ENCODE assay signal across 20 mouse cellular contexts in genomic region chr10:127488856-127489255, GRCm38 (mm10). TPM values are rescaled to one million over a fixed set of nuclear protein-coding genes. Genes with fewer than 3 reads are reported as not detected.
"Had no signal": no experiment of that assay in that cellular context is flagged by ENCODE, and none has a peak within 500 bp of the region (broad histone marks: within the 10 kb centered on the region; RNA-seq: fewer than 3 reads in every experiment).

No protein-coding gene starts in this region.

- H3K9me3 ChIP-seq: kidney, embryonic 15.5 days; limb, embryonic 12.5 days; limb, embryonic 15.5 days; midbrain, embryonic 12.5 days; midbrain, embryonic 15.5 days; stomach, embryonic 15.5 days had no signal

- H3K27ac ChIP-seq: kidney, embryonic 15.5 days; limb, embryonic 12.5 days; liver, embryonic 14.5 days; macrophage; midbrain, embryonic 12.5 days; stomach, embryonic 15.5 days had no signal

- H3K4me3 ChIP-seq: kidney, embryonic 15.5 days; limb, embryonic 12.5 days; limb, embryonic 15.5 days; midbrain, embryonic 12.5 days; midbrain, embryonic 15.5 days; stomach, embryonic 15.5 days had no signal

- H3K9ac ChIP-seq: kidney, embryonic 15.5 days; limb, embryonic 12.5 days; limb, embryonic 15.5 days; liver, embryonic 14.5 days; liver, postnatal 0 days; lung, embryonic 14.5 days; midbrain, embryonic 15.5 days; stomach, embryonic 15.5 days had no signal

- H3K4me2 ChIP-seq: kidney, embryonic 15.5 days; limb, embryonic 12.5 days; limb, embryonic 15.5 days; liver, embryonic 11.5 days; lung, embryonic 14.5 days; midbrain, embryonic 12.5 days; midbrain, embryonic 15.5 days; stomach, embryonic 15.5 days had no signal

- H3K4me1 ChIP-seq: limb, embryonic 12.5 days; limb, embryonic 15.5 days; midbrain, embryonic 12.5 days; stomach, embryonic 15.5 days had no signal

- H3K27me3 ChIP-seq: kidney, embryonic 15.5 days; limb, embryonic 12.5 days; limb, embryonic 15.5 days; midbrain, embryonic 12.5 days; midbrain, embryonic 15.5 days; stomach, embryonic 15.5 days had no signal

- DNase-seq: kidney, postnatal 14 days; kidney, postnatal 4 days; left cerebral cortex, postnatal 4 days; liver, postnatal 0 days; lung, embryonic 14.5 days; retina, postnatal 1 day; right cerebral cortex, postnatal 25 days; spleen, adult 18-20 months; thymus, postnatal 25 days had no signal

- ATAC-seq: liver, postnatal 0 days; lung, postnatal 0 days; midbrain, embryonic 15.5 days had no signal

RNA-seq across cellular contexts. Expression of gene Stac3, which starts 12.6 kb away (rescaled TPM):
- polyA plus RNA-seq: lung, embryonic 14.5 days had no signal

RNA-seq across cellular contexts. Expression of gene Ndufa4l2, which starts 25.9 kb away (rescaled TPM):
- total RNA-seq: megakaryocyte, adult 5-6 weeks had no signal
- polyA plus RNA-seq: macrophage had no signal

RNA-seq across cellular contexts. Expression of gene Nxph4, which starts 45.5 kb away (rescaled TPM):
- total RNA-seq: megakaryocyte, adult 5-6 weeks had no signal
- polyA plus RNA-seq: liver, postnatal 0 days; macrophage had no signal
